Mouse (Mus musculus) hindbrain, embryonic 13.5 days (tissue): ENCODE results near the gene Padi6. TPM values are rescaled to one million over a fixed set of nuclear protein-coding genes. Genes with fewer than 3 reads are reported as not detected.

Source experiments
- ATAC-seq: fragments of 200-750 bp; cut with Nextera tagmentation; 2 replicates; pipeline ENCODE4 v1.8.0; 2017; ENCODE audit warnings: moderate TSS enrichment; ENCODE audit not compliant: low FRiP score
- H3K27ac ChIP-seq: fragments of 300-500 bp; sonication (generic); 2 replicates; pipeline ENCODE4 v1.5.1; 2015; ENCODE audit warnings: inconsistent platforms, mild to moderate bottlenecking, moderate library complexity
- H3K27me3 ChIP-seq: fragments of 300-500 bp; sonication (generic); 2 replicates; pipeline ENCODE4 v1.6.1; 2015; ENCODE audit warnings: mild to moderate bottlenecking, inconsistent platforms
- H3K36me3 ChIP-seq: fragments of 300-500 bp; sonication (generic); 2 replicates; pipeline ENCODE4 v1.6.1; 2015; ENCODE audit warnings: mild to moderate bottlenecking, inconsistent platforms
- H3K4me1 ChIP-seq: fragments of 300-500 bp; sonication (generic); replicated peaks from 2 replicates; pipeline ENCODE4 v1.6.1; 2015; ENCODE audit warnings: inconsistent platforms
- H3K4me2 ChIP-seq: fragments of 300-500 bp; sonication (generic); 2 replicates; pipeline ENCODE4 v1.6.1; 2015; ENCODE audit warnings: inconsistent platforms, mild to moderate bottlenecking, moderate library complexity
- H3K4me3 ChIP-seq: fragments of 300-500 bp; sonication (generic); 2 replicates; pipeline ENCODE4 v1.5.1; 2015; ENCODE audit warnings: mild to moderate bottlenecking, inconsistent platforms
- H3K9ac ChIP-seq: fragments of 300-500 bp; sonication (generic); 2 replicates; pipeline ENCODE4 v1.6.1; 2015; ENCODE audit warnings: mild to moderate bottlenecking, inconsistent platforms
- H3K9me3 ChIP-seq: fragments of 300-500 bp; sonication (generic); 2 replicates; pipeline ENCODE4 v1.6.1; 2016; ENCODE audit warnings: inconsistent platforms
- WGBS: fragments of 180-500 bp; shearing (Covaris S2); methylation state at CpG from one replicate; pipeline ENCODE4 v1.1.7; 2015; 5-methylcytosine and 5-hydroxymethylcytosine counted together
- polyA plus RNA-seq: library from polyadenylated mRNA; unstranded; fragments of >200 nt; fragmentation: Nextera tagmentation; extraction: Ambion mirVana; gene quantifications from 2 replicates; pipeline ENCODE4 v1.2.1, GENCODE M21; 2015

The Padi6 gene
- polyA plus RNA-seq, 1 experiment from 2014 or later = not detected

DNA sequence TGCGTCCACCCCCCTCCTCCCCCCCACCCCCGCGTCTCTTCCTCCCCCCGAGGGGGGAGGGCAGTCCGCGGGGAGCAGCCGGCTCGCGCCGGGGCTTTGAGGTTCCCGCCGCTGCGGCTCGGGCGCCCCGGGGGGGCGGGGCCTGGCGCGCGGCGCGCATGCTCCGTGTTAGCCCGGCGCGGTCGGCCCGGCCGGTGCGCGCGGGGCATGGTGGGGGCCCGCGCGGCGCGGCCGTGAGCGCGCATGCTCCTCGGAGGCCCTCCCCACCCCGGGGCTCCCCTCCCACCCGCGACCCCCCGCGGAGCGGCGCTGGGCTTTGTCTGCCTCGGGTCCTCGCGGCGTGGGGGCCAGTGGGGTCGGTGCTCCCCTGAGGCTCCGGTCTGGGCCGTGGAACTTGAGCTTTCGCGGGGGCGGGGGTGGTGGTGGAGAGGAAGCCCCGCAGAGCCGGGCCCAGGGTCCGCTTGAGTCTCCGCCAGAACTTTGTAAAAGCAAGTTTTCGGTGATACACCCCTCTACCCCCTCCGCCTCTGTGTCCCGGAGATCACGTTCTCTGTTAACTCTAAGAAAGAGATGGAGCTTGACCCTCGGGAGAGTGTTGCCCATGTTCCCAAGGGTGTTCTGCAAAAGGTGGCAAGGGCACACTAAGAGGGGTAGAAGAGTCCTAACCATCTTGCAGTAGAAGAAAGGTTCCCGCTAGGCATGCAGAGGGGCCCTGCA, 39.7 kb downstream of the Padi6 start:
- Histone ChIP-seq H3K27ac (peak overlapping the region; percentile 97), H3K36me3 (peaks cover 19% of the 10 kb centered on the region), H3K27me3 (peaks cover 31% of the 10 kb centered on the region), H3K4me2 (peak overlapping the region; percentile 86), H3K9me3 (no peaks in the 10 kb centered on the region), H3K4me3 (peak overlapping the region; percentile 92), H3K9ac (peak overlapping the region; percentile 93), H3K4me1 (peaks cover 67% of the 10 kb centered on the region)
- under 1% methylated on average over 32 of the region's 68 CpGs for WGBS
- peak; percentile 80 for ATAC-seq

- H3K36me3 ChIP-seq = peaks cover 15% of the 10 kb centered on the region
- peaks cover 34% of the 10 kb centered on the region for H3K27me3 ChIP-seq
- peak overlapping the region; percentile 93 for H3K9ac ChIP-seq
- H3K27ac ChIP-seq = peak overlapping the region; percentile 97
- no peak; the same call in 1 of the 2 replicates for ATAC-seq
- peak overlapping the region; percentile 92 for H3K4me3 ChIP-seq
- H3K4me1 ChIP-seq = peaks cover 59% of the 10 kb centered on the region
- under 1% methylated on average over 64 of the region's 107 CpGs for WGBS
- H3K9me3 ChIP-seq = no peaks in the 10 kb centered on the region
- H3K4me2 ChIP-seq = peak overlapping the region; percentile 86
Observed at GRCm38 (mm10) chr4:140701716-140702561, 40.5 kb downstream of the Padi6 start.

DNA sequence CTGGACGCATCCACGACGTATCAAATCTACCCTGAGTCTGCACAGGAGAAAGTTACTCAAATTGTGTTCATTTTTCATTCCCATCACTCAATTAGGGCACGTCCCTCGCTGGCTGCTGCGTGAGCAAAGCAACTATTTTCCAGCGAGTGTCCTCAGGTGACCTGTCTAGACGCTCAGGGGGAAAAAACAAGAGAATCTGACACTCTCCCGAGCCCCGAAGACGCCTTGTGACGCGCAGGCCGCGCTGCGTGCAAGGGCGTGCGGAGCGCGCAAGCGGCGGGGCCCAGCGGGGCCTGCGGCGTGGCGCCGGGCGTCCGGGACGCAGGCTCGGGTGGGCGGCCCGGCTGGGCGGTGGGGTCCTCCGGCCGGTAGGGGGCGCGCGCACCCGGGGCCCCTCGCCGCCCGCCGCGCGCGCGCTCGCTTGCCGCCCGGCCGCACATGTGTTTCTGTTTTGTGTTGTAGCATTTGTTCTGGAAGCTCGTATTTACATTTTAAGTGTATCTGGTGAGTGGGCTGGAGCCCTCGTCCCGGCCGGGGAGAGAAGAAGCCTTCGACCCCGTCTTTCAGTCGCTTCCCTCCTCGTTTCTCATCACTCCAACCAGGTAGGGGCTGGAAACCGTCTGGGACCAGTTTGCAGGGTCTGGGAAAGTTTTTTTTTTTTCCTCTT, 41.3 kb downstream of the Padi6 start:
- peaks cover 34% of the 10 kb centered on the region for H3K27me3 ChIP-seq
- H3K4me3 ChIP-seq = peak overlapping the region; percentile 92
- peak overlapping the region; percentile 97 for H3K27ac ChIP-seq
- peak overlapping the region; percentile 93 for H3K9ac ChIP-seq
- peak overlapping the region; percentile 86 for H3K4me2 ChIP-seq
- H3K9me3 ChIP-seq = no peaks in the 10 kb centered on the region
- under 1% methylated on average over 54 of the region's 61 CpGs for WGBS
- H3K4me1 ChIP-seq = peaks cover 53% of the 10 kb centered on the region
- peak; percentile 53 for ATAC-seq
- H3K36me3 ChIP-seq = peaks cover 8% of the 10 kb centered on the region

DNA sequence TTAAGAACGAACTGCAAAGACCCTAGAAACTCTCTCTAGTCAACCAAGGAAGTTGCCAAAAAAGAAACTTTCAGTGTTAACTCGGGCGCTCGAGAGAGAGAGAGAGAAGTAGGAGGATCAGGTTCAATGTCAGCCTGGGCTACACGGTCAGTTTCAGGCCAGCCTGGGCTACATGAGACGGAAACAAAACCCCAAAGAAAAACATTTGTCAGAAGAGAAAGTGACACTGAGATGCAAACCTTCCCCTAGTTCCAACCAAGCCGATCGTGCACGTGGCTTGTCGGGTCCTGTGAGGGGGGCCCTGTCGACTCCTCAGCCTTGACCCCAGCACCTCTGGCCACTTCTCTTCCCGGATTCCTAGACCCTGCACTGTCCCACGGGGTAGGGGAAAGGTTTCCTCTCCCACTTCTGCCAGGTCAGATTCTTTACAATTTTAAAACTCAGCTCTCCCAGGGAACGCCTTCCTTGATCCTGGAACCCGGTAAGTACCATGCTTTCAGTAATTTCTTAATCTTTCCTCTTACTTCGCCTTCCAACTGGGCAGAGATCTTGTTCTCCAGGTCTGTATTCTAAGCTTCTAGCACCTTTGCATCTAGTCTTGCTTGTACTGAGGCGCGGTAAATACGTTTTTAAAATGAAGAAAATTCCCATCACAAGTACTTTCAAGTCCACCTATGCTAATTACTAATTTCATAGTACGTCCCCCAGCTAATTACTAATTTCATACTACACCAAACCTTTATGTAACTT, 42.0 kb downstream of the Padi6 start, which contains the start of gene Rcc2:
TSS of gene Rcc2 (plus strand) at position 273 of the 750 bp plus-strand sequence.
- H3K27ac ChIP-seq = peak within 1 kb of the TSS; percentile 97
- H3K36me3 ChIP-seq = peaks cover 1% of the 10 kb centered on the region
- H3K9ac ChIP-seq = peak within 1 kb of the TSS; percentile 93
- peak within 1 kb of the TSS; percentile 92 for H3K4me3 ChIP-seq
- ATAC-seq = no peak
- H3K27me3 ChIP-seq = peaks cover 34% of the 10 kb centered on the region
- H3K4me1 ChIP-seq = peaks cover 46% of the 10 kb centered on the region
- H3K9me3 ChIP-seq = no peaks in the 10 kb centered on the region
- 6% methylated on average over 20 of the region's 20 CpGs for WGBS
- peak within 1 kb of the TSS; percentile 86 for H3K4me2 ChIP-seq

GRCm38 (mm10) chr4:140699441-140700127, 42.9 kb downstream of the Padi6 start:
- H3K4me2 ChIP-seq = peak overlapping the region; percentile 86
- no peaks in the 10 kb centered on the region for H3K9me3 ChIP-seq
- no peak for ATAC-seq
- H3K4me3 ChIP-seq = peak overlapping the region; percentile 92
- WGBS = 7% methylated on average over 29 of the region's 29 CpGs
- H3K27me3 ChIP-seq = peaks cover 34% of the 10 kb centered on the region
- no peak overlapping the region; the same call in 1 of the 2 replicates for H3K27ac ChIP-seq
- no peaks in the 10 kb centered on the region for H3K36me3 ChIP-seq
- H3K9ac ChIP-seq = peak overlapping the region; percentile 30; the same call in 1 of the 2 replicates
- H3K4me1 ChIP-seq = peaks cover 37% of the 10 kb centered on the region

GRCm38 (mm10) chr4:140695675-140696585, 46.5 kb downstream of the Padi6 start:
- H3K4me3 ChIP-seq = no peak overlapping the region
- WGBS = 83% methylated on average over 14 of the region's 14 CpGs
- no peak for ATAC-seq
- no peaks in the 10 kb centered on the region for H3K36me3 ChIP-seq
- no peak overlapping the region for H3K27ac ChIP-seq
- peaks cover 18% of the 10 kb centered on the region for H3K4me1 ChIP-seq
- H3K27me3 ChIP-seq = peaks cover 34% of the 10 kb centered on the region
- no peak overlapping the region for H3K4me2 ChIP-seq
- H3K9me3 ChIP-seq = no peaks in the 10 kb centered on the region
- no peak overlapping the region for H3K9ac ChIP-seq

DNA sequence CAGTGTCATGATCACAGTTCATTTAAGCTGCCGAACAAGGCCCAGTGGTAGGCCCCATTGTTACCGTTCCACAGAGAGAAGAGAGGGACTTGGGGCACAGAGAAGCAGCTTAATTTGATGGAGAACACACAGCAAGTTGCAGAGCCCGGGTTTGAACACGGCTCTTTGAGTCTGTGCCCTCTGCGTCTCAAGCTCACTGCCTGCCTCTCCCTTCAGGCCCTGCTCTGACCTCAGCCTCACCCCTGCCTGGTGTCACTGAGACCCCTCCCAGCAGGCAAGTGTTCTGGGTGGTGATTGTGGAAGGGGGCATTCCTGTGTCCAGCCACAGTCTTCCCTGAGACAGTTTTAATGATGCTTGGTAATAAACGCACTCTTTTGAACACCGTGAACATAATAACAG, 47.3 kb downstream of the Padi6 start:
- Histone ChIP-seq H3K27me3 (peaks cover 26% of the 10 kb centered on the region), H3K9ac (no peak overlapping the region), H3K4me2 (no peak overlapping the region), H3K9me3 (no peaks in the 10 kb centered on the region), H3K27ac (no peak overlapping the region), H3K36me3 (no peaks in the 10 kb centered on the region), H3K4me3 (no peak overlapping the region), H3K4me1 (peaks cover 10% of the 10 kb centered on the region)
- 77% methylated on average over 7 of the region's 7 CpGs for WGBS
- no peak for ATAC-seq

GRCm38 (mm10) chr4:140694551-140695060, 47.8 kb downstream of the Padi6 start:
- 27% methylated on average over 1 of the region's 1 CpGs for whole genome bisulfite sequencing
- H3K4me3 ChIP-seq = no peak overlapping the region
- no peak overlapping the region for H3K9ac ChIP-seq
- no peak for ATAC-seq
- no peak overlapping the region for H3K27ac ChIP-seq
- no peaks in the 10 kb centered on the region for H3K9me3 ChIP-seq
- peaks cover 4% of the 10 kb centered on the region for H3K4me1 ChIP-seq
- H3K4me2 ChIP-seq = no peak overlapping the region
- peaks cover 21% of the 10 kb centered on the region for H3K27me3 ChIP-seq
- H3K36me3 ChIP-seq = no peaks in the 10 kb centered on the region

DNA sequence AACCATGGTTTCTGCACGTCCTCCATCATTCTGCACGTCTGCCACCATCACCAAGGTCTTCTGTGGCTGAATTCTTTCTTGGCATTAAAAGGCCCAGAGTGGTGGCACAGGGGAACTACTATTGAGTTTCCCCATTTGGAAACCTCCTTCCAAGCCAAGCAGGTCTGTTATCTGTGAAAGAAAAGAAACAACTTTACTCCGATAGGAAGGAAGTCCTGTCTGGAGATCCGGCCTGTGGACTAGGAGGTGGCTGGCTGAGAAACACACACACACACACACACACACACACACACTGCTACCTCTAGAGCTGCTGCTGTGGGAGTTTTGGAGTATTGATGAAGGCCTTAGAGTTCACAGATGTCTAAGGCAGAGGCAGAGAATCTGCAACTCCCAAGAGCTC, 48.9 kb downstream of the Padi6 start:
- H3K4me2 ChIP-seq = no peak overlapping the region
- no peak overlapping the region for H3K27ac ChIP-seq
- no peaks in the 10 kb centered on the region for H3K36me3 ChIP-seq
- H3K4me3 ChIP-seq = no peak overlapping the region
- peaks cover 10% of the 10 kb centered on the region for H3K27me3 ChIP-seq
- ATAC-seq = no peak
- no peak overlapping the region for H3K9ac ChIP-seq
- H3K9me3 ChIP-seq = no peaks in the 10 kb centered on the region
- H3K4me1 ChIP-seq = no peaks in the 10 kb centered on the region
- 76% methylated on average over 4 of the region's 4 CpGs for WGBS

DNA sequence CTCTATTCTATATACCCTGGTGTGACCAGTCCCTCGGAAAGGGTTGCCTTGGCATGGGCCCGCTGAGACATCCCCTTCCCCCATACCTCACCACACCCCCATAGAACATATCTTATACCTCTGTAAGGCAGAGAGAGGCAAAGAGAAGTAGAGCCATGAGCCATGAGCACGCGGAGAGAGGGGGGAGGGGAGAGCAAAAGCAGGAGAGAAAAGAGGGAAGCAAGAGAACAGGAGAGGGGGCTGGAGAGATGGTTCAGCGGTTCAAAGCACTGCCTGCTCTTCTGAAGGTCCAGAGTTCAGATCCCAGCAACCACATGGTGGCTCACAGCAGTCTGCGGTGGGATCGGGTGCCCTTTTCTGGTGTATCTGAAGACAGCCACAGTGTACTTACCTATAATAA, 51.0 kb downstream of the Padi6 start:
- no peaks in the 10 kb centered on the region for H3K4me1 ChIP-seq
- no peak for ATAC-seq
- no peaks in the 10 kb centered on the region for H3K36me3 ChIP-seq
- no peak overlapping the region for H3K9ac ChIP-seq
- no peak overlapping the region for H3K4me2 ChIP-seq
- 75% methylated on average over 7 of the region's 7 CpGs for WGBS
- H3K27me3 ChIP-seq = no peaks in the 10 kb centered on the region; the same call in 1 of the 2 replicates
- no peaks in the 10 kb centered on the region for H3K9me3 ChIP-seq
- H3K4me3 ChIP-seq = no peak overlapping the region
- H3K27ac ChIP-seq = no peak overlapping the region
